Mouse (Mus musculus): ENCODE data around the gene Gpr19. TPM values are rescaled to one million over a fixed set of nuclear protein-coding genes. Genes with fewer than 3 reads are reported as not detected.

Gene Gpr19
- polyA plus RNA-seq, 1 experiment: 15.6 TPM

GRCm38 (mm10) chr6:134861386-134861785 is 37.0 kb downstream of the Gpr19 start:
- DNase-seq: no peak
- Histone ChIP-seq H3K27ac (ENCODE audit: control insufficient read depth, insufficient read depth, low read length) (no peak overlapping the region), H3K4me1 (replicated peaks; ENCODE audit: control insufficient read depth, insufficient read depth, low read length) (no peaks in the 10 kb centered on the region), H3K4me3 (ENCODE audit: control insufficient read depth, insufficient read depth, low read length) (no peak overlapping the region), H3K27me3 (ENCODE audit: control insufficient read depth, insufficient read depth, low read length) (no peaks in the 10 kb centered on the region), H3K36me3 (ENCODE audit: control insufficient read depth, insufficient read depth, low read length) (no peaks in the 10 kb centered on the region; the same call in 1 of the 2 replicates)
- 95% methylated on average over 12 of the region's 12 CpGs for WGBS
- TF ChIP-seq CTCF (IDR thresholded peaks at IDR 0.05; ENCODE audit: borderline replicate concordance, control insufficient read depth, extremely low read depth, insufficient read depth, low read length, poor library complexity): no peak
- no peak for TF ChIP-seq POLR2A (IDR thresholded peaks at IDR 0.05; ENCODE audit: control insufficient read depth, extremely low read depth, insufficient read depth, low read length, poor library complexity)

GRCm38 (mm10) chr6:134860275-134860674 is 38.1 kb downstream of the Gpr19 start:
- Histone ChIP-seq H3K27ac (ENCODE audit: control insufficient read depth, insufficient read depth, low read length) (no peak overlapping the region), H3K36me3 (ENCODE audit: control insufficient read depth, insufficient read depth, low read length) (no peaks in the 10 kb centered on the region; the same call in 1 of the 2 replicates), H3K27me3 (ENCODE audit: control insufficient read depth, insufficient read depth, low read length) (no peaks in the 10 kb centered on the region), H3K4me1 (replicated peaks; ENCODE audit: control insufficient read depth, insufficient read depth, low read length) (no peaks in the 10 kb centered on the region), H3K4me3 (ENCODE audit: control insufficient read depth, insufficient read depth, low read length) (no peak overlapping the region)
- DNase-seq: no peak
- no peak for TF ChIP-seq CTCF (IDR thresholded peaks at IDR 0.05; ENCODE audit: borderline replicate concordance, control insufficient read depth, extremely low read depth, insufficient read depth, low read length, poor library complexity)
- TF ChIP-seq POLR2A (IDR thresholded peaks at IDR 0.05; ENCODE audit: control insufficient read depth, extremely low read depth, insufficient read depth, low read length, poor library complexity): no peak
- 93% methylated on average over 4 of the region's 4 CpGs for WGBS

- 97% methylated on average over 6 of the region's 6 CpGs for WGBS
- TF ChIP-seq POLR2A (IDR thresholded peaks at IDR 0.05; ENCODE audit: control insufficient read depth, extremely low read depth, insufficient read depth, low read length, poor library complexity): no peak
- no peak for TF ChIP-seq CTCF (IDR thresholded peaks at IDR 0.05; ENCODE audit: borderline replicate concordance, control insufficient read depth, extremely low read depth, insufficient read depth, low read length, poor library complexity)
- no peaks in the 10 kb centered on the region; the same call in 1 of the 2 replicates for H3K36me3 ChIP-seq (ENCODE audit: control insufficient read depth, insufficient read depth, low read length)
Measured at GRCm38 (mm10) chr6:134859021-134859420, 39.4 kb downstream of the Gpr19 start.

GRCm38 (mm10) chr6:134855926-134856325 is 42.5 kb downstream of the Gpr19 start:
- Histone ChIP-seq H3K36me3 (ENCODE audit: control insufficient read depth, insufficient read depth, low read length) (peaks cover 4% of the 10 kb centered on the region; the same call in 1 of the 2 replicates), H3K27ac (ENCODE audit: control insufficient read depth, insufficient read depth, low read length) (no peak overlapping the region), H3K4me3 (ENCODE audit: control insufficient read depth, insufficient read depth, low read length) (no peak overlapping the region), H3K4me1 (replicated peaks; ENCODE audit: control insufficient read depth, insufficient read depth, low read length) (no peaks in the 10 kb centered on the region), H3K27me3 (ENCODE audit: control insufficient read depth, insufficient read depth, low read length) (no peaks in the 10 kb centered on the region)
- DNase-seq: no peak
- TF ChIP-seq POLR2A (IDR thresholded peaks at IDR 0.05; ENCODE audit: control insufficient read depth, extremely low read depth, insufficient read depth, low read length, poor library complexity) (no peak), CTCF (IDR thresholded peaks at IDR 0.05; ENCODE audit: borderline replicate concordance, control insufficient read depth, extremely low read depth, insufficient read depth, low read length, poor library complexity) (no peak)
- 97% methylated on average over 16 of the region's 16 CpGs for WGBS

More at GRCm38 (mm10) chr6:134859021-134859420, 39.4 kb downstream of the Gpr19 start:
- Histone ChIP-seq H3K4me3 (ENCODE audit: control insufficient read depth, insufficient read depth, low read length) (no peak overlapping the region), H3K4me1 (replicated peaks; ENCODE audit: control insufficient read depth, insufficient read depth, low read length) (no peaks in the 10 kb centered on the region), H3K27ac (ENCODE audit: control insufficient read depth, insufficient read depth, low read length) (no peak overlapping the region), H3K27me3 (ENCODE audit: control insufficient read depth, insufficient read depth, low read length) (no peaks in the 10 kb centered on the region)
- DNase-seq: no peak

GRCm38 (mm10) chr6:134854782-134855181 is 43.6 kb downstream of the Gpr19 start:
- 95% methylated on average over 5 of the region's 5 CpGs for WGBS
- peaks cover 4% of the 10 kb centered on the region; the same call in 1 of the 2 replicates for H3K36me3 ChIP-seq (ENCODE audit: control insufficient read depth, insufficient read depth, low read length)
- TF ChIP-seq POLR2A (IDR thresholded peaks at IDR 0.05; ENCODE audit: control insufficient read depth, extremely low read depth, insufficient read depth, low read length, poor library complexity) (no peak), CTCF (IDR thresholded peaks at IDR 0.05; ENCODE audit: borderline replicate concordance, control insufficient read depth, extremely low read depth, insufficient read depth, low read length, poor library complexity) (no peak)

GRCm38 (mm10) chr6:134849985-134850384 is 48.4 kb downstream of the Gpr19 start:
- Histone ChIP-seq H3K27me3 (ENCODE audit: control insufficient read depth, insufficient read depth, low read length) (no peaks in the 10 kb centered on the region), H3K4me1 (replicated peaks; ENCODE audit: control insufficient read depth, insufficient read depth, low read length) (no peaks in the 10 kb centered on the region), H3K4me3 (ENCODE audit: control insufficient read depth, insufficient read depth, low read length) (no peak overlapping the region), H3K27ac (ENCODE audit: control insufficient read depth, insufficient read depth, low read length) (no peak overlapping the region), H3K36me3 (ENCODE audit: control insufficient read depth, insufficient read depth, low read length) (peaks cover 9% of the 10 kb centered on the region; the same call in 1 of the 2 replicates)
- TF ChIP-seq CTCF (IDR thresholded peaks at IDR 0.05; ENCODE audit: borderline replicate concordance, control insufficient read depth, extremely low read depth, insufficient read depth, low read length, poor library complexity) (no peak), POLR2A (IDR thresholded peaks at IDR 0.05; ENCODE audit: control insufficient read depth, extremely low read depth, insufficient read depth, low read length, poor library complexity) (no peak)
- DNase-seq: no peak
- 94% methylated on average over 3 of the region's 3 CpGs for WGBS

More at GRCm38 (mm10) chr6:134854782-134855181, 43.6 kb downstream of the Gpr19 start:
- H3K4me3 ChIP-seq (ENCODE audit: control insufficient read depth, insufficient read depth, low read length): no peak overlapping the region
- no peaks in the 10 kb centered on the region for H3K4me1 ChIP-seq (replicated peaks; ENCODE audit: control insufficient read depth, insufficient read depth, low read length)
- no peaks in the 10 kb centered on the region for H3K27me3 ChIP-seq (ENCODE audit: control insufficient read depth, insufficient read depth, low read length)
- no peak for DNase-seq
- no peak overlapping the region for H3K27ac ChIP-seq (ENCODE audit: control insufficient read depth, insufficient read depth, low read length)

- peaks cover 9% of the 10 kb centered on the region; the same call in 1 of the 2 replicates for H3K36me3 ChIP-seq (ENCODE audit: control insufficient read depth, insufficient read depth, low read length)
- TF ChIP-seq CTCF (IDR thresholded peaks at IDR 0.05; ENCODE audit: borderline replicate concordance, control insufficient read depth, extremely low read depth, insufficient read depth, low read length, poor library complexity) (no peak), POLR2A (IDR thresholded peaks at IDR 0.05; ENCODE audit: control insufficient read depth, extremely low read depth, insufficient read depth, low read length, poor library complexity) (no peak)
- WGBS: 96% methylated on average over 2 of the region's 2 CpGs
Measured at GRCm38 (mm10) chr6:134849461-134849860, 48.9 kb downstream of the Gpr19 start.

More at GRCm38 (mm10) chr6:134849461-134849860, 48.9 kb downstream of the Gpr19 start:
- no peak for DNase-seq
- no peak overlapping the region for H3K27ac ChIP-seq (ENCODE audit: control insufficient read depth, insufficient read depth, low read length)
- no peak overlapping the region for H3K4me3 ChIP-seq (ENCODE audit: control insufficient read depth, insufficient read depth, low read length)
- no peaks in the 10 kb centered on the region for H3K4me1 ChIP-seq (replicated peaks; ENCODE audit: control insufficient read depth, insufficient read depth, low read length)
- H3K27me3 ChIP-seq (ENCODE audit: control insufficient read depth, insufficient read depth, low read length): no peaks in the 10 kb centered on the region
